Mouse (Mus musculus): ENCODE results near the gene Sytl4. TPM values are rescaled to one million over a fixed set of nuclear protein-coding genes. Genes with fewer than 3 reads are reported as not detected.

Sytl4 gene
- polyA plus RNA-seq (2015; fragmentation: Nextera tagmentation; extraction: Ambion mirVana), result 2.5 and 2.9 TPM in 2 replicates

DNA sequence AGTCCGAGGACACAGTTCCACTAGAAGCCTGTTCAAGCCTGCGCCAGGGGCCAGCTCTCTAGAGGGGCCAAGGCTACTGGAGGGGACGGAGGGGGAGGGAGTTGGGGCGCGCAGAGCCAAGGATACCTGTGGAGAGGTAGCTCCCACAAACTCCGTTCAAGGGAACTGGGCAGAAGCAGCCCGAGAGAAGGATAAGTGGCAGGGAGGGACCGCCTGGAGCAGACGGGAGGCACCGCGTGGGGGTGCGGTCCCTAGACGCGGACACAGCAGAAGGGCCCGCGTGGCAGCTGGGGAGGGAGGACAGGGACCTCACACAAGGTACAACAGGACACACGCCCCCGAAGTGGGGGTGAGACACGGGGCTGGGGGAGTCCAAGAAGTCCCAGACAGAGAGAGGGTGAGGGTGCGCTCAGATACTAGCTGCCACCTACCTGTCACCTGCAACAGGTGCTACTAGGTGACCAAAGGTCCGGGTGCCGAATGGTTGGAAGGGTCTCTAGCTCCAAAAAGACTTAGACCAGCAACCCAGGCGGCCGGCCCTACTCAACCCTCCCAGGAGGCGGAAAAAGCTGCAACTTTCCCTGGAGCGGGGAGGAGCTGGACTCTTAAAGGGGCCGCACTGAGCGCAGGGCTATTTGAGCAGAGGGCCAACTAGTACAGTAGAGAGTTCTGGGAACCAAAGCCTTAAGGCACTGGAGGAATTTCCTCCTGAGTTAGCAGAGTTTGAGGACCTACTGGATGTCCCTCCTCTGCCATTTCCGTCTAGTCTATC lies at the start of gene Sytl4:
Gene Sytl4 (minus strand): TSS at position 582 of the 772 bp plus-strand sequence.
- Histone ChIP-seq H3K36me3 (no peaks in the 10 kb centered on the region), H3K4me2 (peak within 1 kb of the TSS; percentile 70), H3K27me3 (peaks cover 23% of the 10 kb centered on the region; the same call in 1 of the 2 replicates), H3K9ac (no peak within 1 kb of the TSS), H3K4me3 (peak within 1 kb of the TSS; percentile 45), H3K27ac (no peak within 1 kb of the TSS), H3K4me1 (no peaks in the 10 kb centered on the region), H3K9me3 (no peaks in the 10 kb centered on the region)
- peak; percentile 48; the same call in 1 of the 2 replicates for ATAC-seq (ENCODE audit: insufficient number of reproducible peaks, low FRiP score, low TSS enrichment, low read depth)
- WGBS, result 20% methylated on average over 29 of the region's 29 CpGs

DNA sequence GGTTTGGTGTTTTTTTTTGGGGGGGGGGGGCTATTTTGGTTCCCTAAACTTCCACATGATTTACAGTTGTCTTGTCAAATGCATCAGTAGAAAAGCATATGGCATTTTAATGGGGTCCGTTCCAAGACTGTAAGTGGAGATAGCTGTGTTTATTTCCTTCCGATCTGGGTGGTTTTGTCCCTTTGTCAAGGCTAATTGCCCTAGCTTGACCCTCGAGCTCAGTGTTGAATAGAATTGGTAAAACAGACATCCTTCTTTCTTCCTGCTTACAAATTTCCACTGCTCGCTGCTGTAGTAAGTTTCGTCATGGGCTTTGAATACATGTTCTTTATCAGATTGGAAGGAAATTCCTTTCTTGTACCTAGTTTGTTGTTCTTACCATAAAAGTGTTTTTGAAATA lies 39.1 kb upstream of the Sytl4 start:
- H3K9me3 ChIP-seq, result no peaks in the 10 kb centered on the region
- no peak overlapping the region for H3K27ac ChIP-seq
- no peak overlapping the region for H3K4me3 ChIP-seq
- no peaks in the 10 kb centered on the region for H3K27me3 ChIP-seq
- 53% methylated on average over 5 of the region's 5 CpGs for WGBS
- ATAC-seq (ENCODE audit: insufficient number of reproducible peaks, low FRiP score, low TSS enrichment, low read depth), result no peak
- no peaks in the 10 kb centered on the region for H3K36me3 ChIP-seq
- no peaks in the 10 kb centered on the region for H3K4me1 ChIP-seq
- H3K4me2 ChIP-seq, result no peak overlapping the region
- no peak overlapping the region for H3K9ac ChIP-seq

DNA sequence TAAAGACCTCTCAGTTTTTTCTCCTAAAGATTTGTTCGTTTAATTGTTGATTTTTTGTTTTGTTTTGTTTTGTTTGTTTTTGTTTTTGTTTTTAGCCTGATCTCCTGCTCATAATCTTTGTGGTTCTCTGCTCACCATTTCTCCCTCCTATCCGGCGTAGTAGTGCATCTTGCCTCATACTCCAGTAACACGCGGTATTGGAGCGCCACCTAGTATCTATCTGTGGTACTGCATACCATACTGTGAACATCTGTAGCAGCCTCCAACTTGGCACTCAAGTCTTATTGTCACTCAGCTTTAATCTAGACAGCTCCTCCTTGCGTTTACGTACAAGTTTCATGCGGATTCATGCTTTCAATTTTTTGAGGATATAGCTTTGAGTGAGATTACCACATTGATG lies 37.4 kb upstream of the Sytl4 start:
- 18% methylated on average over 9 of the region's 9 CpGs for WGBS
- H3K27me3 ChIP-seq, result no peaks in the 10 kb centered on the region
- H3K4me1 ChIP-seq, result no peaks in the 10 kb centered on the region
- H3K9ac ChIP-seq, result no peak overlapping the region
- H3K4me2 ChIP-seq, result no peak overlapping the region
- H3K36me3 ChIP-seq, result no peaks in the 10 kb centered on the region
- ATAC-seq (ENCODE audit: insufficient number of reproducible peaks, low FRiP score, low TSS enrichment, low read depth), result no peak
- H3K9me3 ChIP-seq, result no peaks in the 10 kb centered on the region
- H3K27ac ChIP-seq, result no peak overlapping the region
- H3K4me3 ChIP-seq, result no peak overlapping the region

DNA sequence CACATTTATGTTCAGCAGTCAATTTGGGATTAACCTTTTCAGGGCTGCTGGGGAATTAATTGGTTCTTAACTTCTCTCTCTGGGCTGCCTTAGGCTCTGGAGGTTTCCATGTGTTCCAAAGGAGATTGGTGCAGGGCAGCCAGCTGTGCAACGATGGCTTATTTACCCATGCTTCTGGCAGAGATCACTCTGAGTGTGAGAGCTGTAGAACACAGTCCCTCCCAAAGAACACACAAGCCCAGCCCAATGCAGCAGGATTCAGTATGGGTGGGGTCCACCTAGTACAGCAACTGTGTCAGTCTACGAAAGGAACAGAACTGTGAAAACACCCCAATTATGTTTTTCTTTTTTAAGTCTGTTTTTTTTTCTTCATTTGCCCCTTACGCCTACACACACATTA lies 14.3 kb upstream of the Sytl4 start:
- no peak overlapping the region for H3K4me2 ChIP-seq
- H3K9me3 ChIP-seq, result no peaks in the 10 kb centered on the region
- no peak overlapping the region for H3K4me3 ChIP-seq
- no peaks in the 10 kb centered on the region for H3K4me1 ChIP-seq
- no peak overlapping the region for H3K27ac ChIP-seq
- no peaks in the 10 kb centered on the region for H3K36me3 ChIP-seq
- no peak overlapping the region for H3K9ac ChIP-seq
- WGBS, result 62% methylated on average over 3 of the region's 3 CpGs
- no peak for ATAC-seq (ENCODE audit: insufficient number of reproducible peaks, low FRiP score, low TSS enrichment, low read depth)
- 0 out of 2 replicates have a peak, but pooled peaks cover 5% of the 10 kb centered on the region for H3K27me3 ChIP-seq

DNA sequence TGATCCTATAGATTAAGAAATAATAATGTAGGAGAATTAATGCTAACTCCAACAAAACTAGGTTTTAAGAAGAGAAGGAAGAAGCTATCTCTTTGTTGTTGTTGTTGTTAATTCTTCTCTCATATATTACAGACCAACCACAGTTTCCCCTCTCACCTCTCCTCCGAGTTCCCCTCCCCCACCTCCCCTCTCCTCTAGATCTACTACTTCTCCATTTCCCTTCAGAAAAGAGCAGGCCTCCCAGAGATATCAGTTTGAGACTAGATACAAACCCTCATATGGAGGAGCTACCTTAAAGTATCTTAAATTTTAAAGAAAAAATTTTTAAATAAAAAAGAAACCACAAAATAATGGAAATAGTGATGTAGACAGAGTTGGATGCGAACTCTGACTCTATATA lies 17.0 kb downstream of the Sytl4 start:
- no peak overlapping the region for H3K4me2 ChIP-seq
- H3K9me3 ChIP-seq, result no peaks in the 10 kb centered on the region
- peaks cover 8% of the 10 kb centered on the region for H3K27me3 ChIP-seq
- no peak overlapping the region for H3K27ac ChIP-seq
- no peaks in the 10 kb centered on the region for H3K36me3 ChIP-seq
- no peak overlapping the region for H3K4me3 ChIP-seq
- 72% methylated on average over 2 of the region's 2 CpGs for WGBS
- ATAC-seq (ENCODE audit: insufficient number of reproducible peaks, low FRiP score, low TSS enrichment, low read depth), result no peak
- no peak overlapping the region for H3K9ac ChIP-seq
- H3K4me1 ChIP-seq, result no peaks in the 10 kb centered on the region

DNA sequence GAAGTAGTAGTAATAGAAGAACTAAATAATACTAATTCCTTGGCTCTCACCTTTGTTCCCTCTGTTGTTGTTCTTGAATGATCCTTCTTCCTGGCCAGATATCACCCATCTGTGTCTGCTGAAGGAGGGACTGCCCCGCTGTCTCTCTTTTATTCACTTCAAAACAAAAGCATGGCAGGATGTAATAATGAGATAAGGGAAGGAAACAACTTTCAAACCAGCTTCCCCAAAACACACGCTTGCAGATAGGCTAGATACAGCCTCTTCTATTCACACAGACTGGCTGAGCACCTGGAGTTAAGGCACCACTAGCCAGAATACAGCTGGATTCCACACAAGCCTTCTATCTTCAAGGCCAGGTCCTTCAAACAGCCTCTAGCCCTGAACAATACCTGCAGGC lies 21.0 kb downstream of the Sytl4 start:
- H3K9ac ChIP-seq, result no peak overlapping the region
- H3K4me2 ChIP-seq, result no peak overlapping the region
- H3K36me3 ChIP-seq, result no peaks in the 10 kb centered on the region
- no peaks in the 10 kb centered on the region for H3K4me1 ChIP-seq
- WGBS, result 77% methylated on average over 2 of the region's 2 CpGs
- peaks cover 3% of the 10 kb centered on the region; the same call in 1 of the 2 replicates for H3K27me3 ChIP-seq
- no peak overlapping the region for H3K27ac ChIP-seq
- no peak for ATAC-seq (ENCODE audit: insufficient number of reproducible peaks, low FRiP score, low TSS enrichment, low read depth)
- no peak overlapping the region for H3K4me3 ChIP-seq
- no peaks in the 10 kb centered on the region for H3K9me3 ChIP-seq

DNA sequence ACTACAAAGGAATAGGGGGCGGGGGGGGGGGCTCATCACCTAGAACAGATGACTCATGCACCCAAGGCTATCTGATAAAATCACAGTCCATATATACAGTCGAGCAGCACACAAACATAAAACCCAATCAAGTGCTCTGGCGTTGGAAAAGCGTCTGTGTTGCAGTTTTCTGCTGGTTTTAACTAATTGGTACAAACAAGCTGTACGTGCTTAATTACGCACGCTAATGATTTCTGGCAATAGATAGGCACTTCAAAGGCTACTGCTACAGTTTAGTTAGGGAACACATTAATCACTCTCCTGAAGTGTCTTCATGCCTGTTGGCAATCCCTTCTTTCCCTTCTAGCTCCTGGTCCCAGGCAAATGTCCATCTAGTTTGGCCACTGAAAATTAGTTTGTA lies 27.0 kb downstream of the Sytl4 start:
- Histone ChIP-seq H3K4me1 (no peaks in the 10 kb centered on the region), H3K27ac (no peak overlapping the region), H3K9ac (no peak overlapping the region), H3K4me2 (no peak overlapping the region), H3K4me3 (no peak overlapping the region), H3K27me3 (no peaks in the 10 kb centered on the region), H3K36me3 (no peaks in the 10 kb centered on the region), H3K9me3 (no peaks in the 10 kb centered on the region)
- WGBS, result 53% methylated on average over 7 of the region's 7 CpGs
- ATAC-seq (ENCODE audit: insufficient number of reproducible peaks, low FRiP score, low TSS enrichment, low read depth), result no peak

DNA sequence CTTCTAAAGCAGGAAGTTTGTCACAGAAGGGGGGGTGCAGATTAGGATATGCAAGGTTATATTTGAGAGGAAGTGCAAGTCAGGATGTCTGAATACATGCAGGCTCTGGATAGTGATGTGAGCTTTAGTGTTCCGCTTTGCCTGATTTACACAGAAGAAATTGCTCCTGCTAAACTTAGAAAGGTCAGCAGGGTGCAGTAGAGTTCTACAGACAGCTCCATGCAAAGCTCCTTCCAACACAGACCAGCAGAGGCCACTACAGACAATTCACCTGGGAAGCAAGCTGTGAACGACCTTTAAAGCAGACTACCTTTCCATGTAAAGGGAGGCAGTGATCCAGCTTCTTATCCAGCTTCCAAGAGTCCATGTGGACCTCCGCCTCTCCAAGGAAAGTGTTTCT lies 34.2 kb downstream of the Sytl4 start:
- 29% methylated on average over 3 of the region's 3 CpGs for WGBS
- Histone ChIP-seq H3K27me3 (peaks cover 11% of the 10 kb centered on the region; the same call in 1 of the 2 replicates), H3K4me1 (no peaks in the 10 kb centered on the region), H3K36me3 (no peaks in the 10 kb centered on the region), H3K27ac (no peak overlapping the region), H3K4me3 (no peak overlapping the region), H3K4me2 (no peak overlapping the region), H3K9ac (no peak overlapping the region), H3K9me3 (no peaks in the 10 kb centered on the region)
- ATAC-seq (ENCODE audit: insufficient number of reproducible peaks, low FRiP score, low TSS enrichment, low read depth), result no peak

DNA sequence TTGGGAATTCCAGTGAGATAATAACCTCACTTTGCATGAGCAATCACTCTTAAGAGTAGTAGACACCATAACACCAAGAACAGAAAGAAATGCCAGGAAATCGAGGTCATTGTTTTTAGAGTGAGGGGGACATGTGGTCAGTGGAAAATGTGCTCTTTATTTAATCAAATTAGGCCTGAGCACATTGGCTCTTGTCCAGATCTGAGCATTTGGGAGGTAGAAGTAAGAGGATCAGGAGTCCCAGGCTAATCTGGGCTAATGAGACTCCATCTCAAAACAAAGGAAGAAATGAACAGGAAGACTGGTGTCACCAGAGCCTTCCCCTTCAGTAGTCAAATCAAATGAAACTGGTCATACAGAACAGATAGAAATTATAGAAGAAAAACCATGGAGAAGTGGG lies 42.1 kb downstream of the Sytl4 start:
- Histone ChIP-seq H3K4me3 (no peak overlapping the region), H3K4me2 (no peak overlapping the region), H3K9ac (no peak overlapping the region), H3K27me3 (peaks cover 11% of the 10 kb centered on the region; the same call in 1 of the 2 replicates), H3K4me1 (no peaks in the 10 kb centered on the region), H3K36me3 (no peaks in the 10 kb centered on the region), H3K9me3 (no peaks in the 10 kb centered on the region), H3K27ac (no peak overlapping the region)
- ATAC-seq (ENCODE audit: insufficient number of reproducible peaks, low FRiP score, low TSS enrichment, low read depth), result no peak
- WGBS, result 57% methylated on average over 1 of the region's 1 CpGs

DNA sequence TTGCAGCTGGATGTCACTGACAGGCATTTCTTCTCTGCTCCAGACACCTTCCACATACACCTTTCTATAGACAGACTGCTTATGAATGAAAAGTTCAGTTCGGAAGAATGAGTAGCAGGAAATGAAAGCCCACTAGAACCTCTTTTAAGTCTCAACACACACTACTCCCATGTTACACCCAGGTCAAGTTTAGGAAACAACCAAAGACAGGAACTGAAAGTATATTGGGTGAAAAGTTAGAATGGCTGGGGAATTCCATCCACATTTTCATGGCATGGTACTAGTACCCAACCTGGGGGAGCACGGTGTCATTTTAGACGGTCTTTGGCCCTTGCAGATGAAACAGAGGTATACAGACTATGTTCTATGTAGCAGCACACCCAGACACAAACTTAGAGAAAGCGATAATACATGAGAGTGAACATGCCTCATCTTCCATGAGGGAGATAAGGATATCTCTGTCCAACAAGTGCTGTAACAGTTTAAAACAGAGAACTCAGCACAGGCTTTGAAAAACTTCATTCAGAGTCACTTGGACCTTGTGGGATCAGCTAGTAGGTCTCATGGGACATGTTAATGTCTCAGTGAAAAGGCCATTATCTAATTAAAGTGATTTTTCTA lies 44.9 kb downstream of the Sytl4 start:
- H3K36me3 ChIP-seq, result no peaks in the 10 kb centered on the region
- ATAC-seq (ENCODE audit: insufficient number of reproducible peaks, low FRiP score, low TSS enrichment, low read depth), result no peak
- H3K27me3 ChIP-seq, result no peaks in the 10 kb centered on the region
- no peaks in the 10 kb centered on the region for H3K9me3 ChIP-seq
- no peak overlapping the region for H3K27ac ChIP-seq
- no peak overlapping the region for H3K4me3 ChIP-seq
- 78% methylated on average over 4 of the region's 4 CpGs for WGBS
- no peak overlapping the region for H3K9ac ChIP-seq
- H3K4me1 ChIP-seq, result no peaks in the 10 kb centered on the region
- no peak overlapping the region for H3K4me2 ChIP-seq

DNA sequence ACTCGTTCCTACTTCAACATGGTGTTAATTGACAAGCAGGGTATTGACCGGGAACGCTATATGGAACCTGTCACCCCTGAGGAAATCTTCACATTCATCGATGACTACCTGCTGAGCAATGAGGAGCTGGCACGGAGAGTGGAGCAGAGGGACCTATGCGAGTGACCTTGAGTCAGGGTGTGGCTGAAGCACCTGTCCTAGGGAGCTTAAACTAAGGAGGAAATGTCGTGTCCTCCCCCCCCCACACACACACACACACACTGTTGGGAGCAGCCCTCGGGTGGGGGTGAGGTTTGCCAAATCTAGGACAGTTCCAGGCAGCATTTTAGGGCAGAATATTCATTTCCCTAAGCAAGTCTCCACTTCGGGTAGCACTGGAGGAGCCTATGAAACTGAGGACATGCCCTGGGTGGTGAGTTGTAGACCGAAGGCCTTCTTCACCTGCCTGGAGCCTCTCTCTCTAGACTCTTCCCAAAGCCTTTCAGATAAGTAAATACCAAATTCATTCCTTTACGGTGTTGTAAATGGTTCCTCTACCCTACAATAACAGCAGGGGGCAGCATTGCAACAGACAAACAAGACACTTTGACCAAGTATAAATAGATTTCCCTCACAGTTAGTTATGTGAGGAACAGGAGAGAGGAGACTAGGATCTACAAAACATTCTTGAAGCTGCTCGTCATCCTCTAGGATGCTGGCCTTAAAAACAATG lies 50.2 kb downstream of the Sytl4 start:
- H3K9ac ChIP-seq, result no peak overlapping the region
- 59% methylated on average over 12 of the region's 12 CpGs for WGBS
- no peaks in the 10 kb centered on the region for H3K4me1 ChIP-seq
- H3K4me2 ChIP-seq, result no peak overlapping the region
- ATAC-seq (ENCODE audit: insufficient number of reproducible peaks, low FRiP score, low TSS enrichment, low read depth), result no peak
- H3K27me3 ChIP-seq, result 0 out of 2 replicates have a peak, but pooled peaks cover 14% of the 10 kb centered on the region
- H3K27ac ChIP-seq, result no peak overlapping the region
- no peaks in the 10 kb centered on the region for H3K9me3 ChIP-seq
- no peaks in the 10 kb centered on the region for H3K36me3 ChIP-seq
- H3K4me3 ChIP-seq, result no peak overlapping the region

DNA sequence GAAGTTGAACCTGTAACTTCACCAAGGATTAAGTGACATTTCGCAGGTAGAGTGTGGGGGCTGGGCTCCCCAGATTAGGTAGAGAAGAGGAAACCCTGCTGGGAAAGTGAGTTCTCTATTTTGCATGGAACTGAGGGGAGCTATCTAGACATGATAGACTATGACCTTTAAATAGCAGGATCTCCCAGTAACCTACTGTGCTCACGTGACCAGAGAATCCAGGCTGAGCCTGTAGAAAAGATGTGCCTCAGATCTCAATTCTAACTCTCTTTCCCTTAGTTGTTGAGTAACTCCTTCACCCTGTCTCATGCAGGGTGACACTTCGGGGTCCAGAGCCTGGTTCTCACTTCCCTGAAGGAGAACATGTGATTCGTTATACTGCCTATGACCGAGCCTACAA lies 54.9 kb downstream of the Sytl4 start:
- no peak for ATAC-seq (ENCODE audit: insufficient number of reproducible peaks, low FRiP score, low TSS enrichment, low read depth)
- no peak overlapping the region for H3K4me3 ChIP-seq
- H3K36me3 ChIP-seq, result no peaks in the 10 kb centered on the region
- H3K9me3 ChIP-seq, result no peaks in the 10 kb centered on the region
- H3K4me1 ChIP-seq, result no peaks in the 10 kb centered on the region
- no peak overlapping the region for H3K27ac ChIP-seq
- H3K9ac ChIP-seq, result no peak overlapping the region
- H3K27me3 ChIP-seq, result 0 out of 2 replicates have a peak, but pooled peaks cover 14% of the 10 kb centered on the region
- WGBS, result 72% methylated on average over 5 of the region's 5 CpGs
- H3K4me2 ChIP-seq, result no peak overlapping the region
